Mouse (Mus musculus) lung, embryonic 16.5 days (tissue): ENCODE measurements at regions not wholly inside any gene's neighbourhood (a gene's known extent, or its start where the extent isn't known, plus 50 kb on each side); places are given as distances from the start of the nearest gene placed in this dataset.
A peak's percentile ranks its signal among the peaks of the same experiment; 100 is the strongest.

Experiments used
- ATAC-seq: fragments of 200-750 bp; cut with Nextera tagmentation; 2 replicates; pipeline ENCODE4 v1.8.0; 2017; ENCODE audit warnings: low read depth, mild to moderate bottlenecking, moderate library complexity
- H3K27ac ChIP-seq: fragments of 300-500 bp; sonication (generic); 2 replicates; pipeline ENCODE4 v1.5.1; 2014; ENCODE audit warnings: mild to moderate bottlenecking, control low read depth, low read length
- H3K27me3 ChIP-seq: fragments of 300-500 bp; sonication (generic); 2 replicates; pipeline ENCODE4 v1.6.1; 2014; ENCODE audit warnings: low read depth, low read length, mixed read lengths; ENCODE audit not compliant: control insufficient read depth, insufficient read depth
- H3K36me3 ChIP-seq: fragments of 300-500 bp; sonication (generic); 2 replicates; pipeline ENCODE4 v1.6.1; 2014; ENCODE audit warnings: low read length; ENCODE audit not compliant: control insufficient read depth, insufficient read depth
- H3K4me1 ChIP-seq: fragments of 300-500 bp; sonication (generic); replicated peaks from 2 replicates; pipeline ENCODE4 v1.6.1; 2014; ENCODE audit warnings: low read length, mixed read lengths; ENCODE audit not compliant: control insufficient read depth, insufficient read depth
- H3K4me2 ChIP-seq: fragments of 300-500 bp; sonication (generic); 2 replicates; pipeline ENCODE4 v1.6.1; 2014; ENCODE audit warnings: low read depth, low read length, control low read depth
- H3K4me3 ChIP-seq: fragments of 300-500 bp; sonication (generic); 2 replicates; pipeline ENCODE4 v1.5.1; 2014; ENCODE audit warnings: mild to moderate bottlenecking, low read length, control low read depth
- H3K9ac ChIP-seq: fragments of 300-500 bp; sonication (generic); 2 replicates; pipeline ENCODE4 v1.6.1; 2014; ENCODE audit warnings: low read length, control low read depth
- H3K9me3 ChIP-seq: fragments of 300-500 bp; sonication (generic); 2 replicates; pipeline ENCODE4 v1.6.1; 2016; ENCODE audit warnings: low read length; ENCODE audit not compliant: control insufficient read depth
- WGBS: fragments of 180-500 bp; shearing (Covaris S2); extraction: QIAGEN DNeasy Blood & Tissue Kit; methylation state at CpG from one replicate; pipeline ENCODE4 v1.1.7; 2014; 5-methylcytosine and 5-hydroxymethylcytosine counted together

- Histone ChIP-seq H3K4me3 (no peak overlapping the region), H3K9ac (no peak overlapping the region), H3K27ac (no peak overlapping the region), H3K4me1 (no peaks in the 10 kb centered on the region), H3K36me3 (no peaks in the 10 kb centered on the region), H3K4me2 (no peak overlapping the region), H3K9me3 (no peaks in the 10 kb centered on the region), H3K27me3 (no peaks in the 10 kb centered on the region)
- no peak for ATAC-seq
- WGBS: 32% methylated on average over 4 of the region's 4 CpGs
Measured at GRCm38 (mm10) chr6:7120136-7120535, 164.3 kb downstream of the Sdhaf3 start.

DNA sequence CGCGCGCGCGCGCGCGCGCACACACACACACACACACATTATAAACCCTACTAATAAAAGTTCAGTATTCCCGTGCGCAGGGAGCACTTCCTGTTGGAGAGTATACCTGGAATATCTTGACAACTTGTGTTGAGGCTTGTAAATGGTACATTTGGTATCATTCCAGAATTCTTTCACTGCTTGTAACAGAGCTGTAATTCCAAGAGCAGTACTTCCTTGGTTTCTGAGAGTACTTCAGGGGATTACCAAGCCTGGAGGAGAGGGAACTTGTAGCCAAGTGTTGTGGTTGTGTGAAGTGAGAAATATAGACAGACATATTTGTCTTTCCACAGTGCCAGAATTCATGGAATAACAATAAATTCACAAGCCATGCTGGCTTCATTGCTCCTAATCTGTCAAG lies 177.2 kb downstream of the Sdhaf3 start:
- no peak overlapping the region for H3K4me3 ChIP-seq
- no peak overlapping the region for H3K27ac ChIP-seq
- H3K4me2 ChIP-seq: no peak overlapping the region
- no peak overlapping the region for H3K9ac ChIP-seq
- no peak for ATAC-seq
- WGBS: 89% methylated on average over 10 of the region's 11 CpGs
- H3K36me3 ChIP-seq: no peaks in the 10 kb centered on the region
- no peaks in the 10 kb centered on the region for H3K27me3 ChIP-seq
- no peaks in the 10 kb centered on the region for H3K9me3 ChIP-seq
- no peaks in the 10 kb centered on the region for H3K4me1 ChIP-seq

GRCm38 (mm10) chr6:7134062-7134461 lies 178.3 kb downstream of the Sdhaf3 start:
- no peak overlapping the region for H3K9ac ChIP-seq
- no peaks in the 10 kb centered on the region for H3K36me3 ChIP-seq
- H3K27ac ChIP-seq: no peak overlapping the region
- no peak for ATAC-seq
- H3K9me3 ChIP-seq: no peaks in the 10 kb centered on the region
- WGBS: 75% methylated on average over 4 of the region's 4 CpGs
- H3K4me1 ChIP-seq: no peaks in the 10 kb centered on the region
- H3K4me2 ChIP-seq: no peak overlapping the region
- no peak overlapping the region for H3K4me3 ChIP-seq
- H3K27me3 ChIP-seq: no peaks in the 10 kb centered on the region

DNA sequence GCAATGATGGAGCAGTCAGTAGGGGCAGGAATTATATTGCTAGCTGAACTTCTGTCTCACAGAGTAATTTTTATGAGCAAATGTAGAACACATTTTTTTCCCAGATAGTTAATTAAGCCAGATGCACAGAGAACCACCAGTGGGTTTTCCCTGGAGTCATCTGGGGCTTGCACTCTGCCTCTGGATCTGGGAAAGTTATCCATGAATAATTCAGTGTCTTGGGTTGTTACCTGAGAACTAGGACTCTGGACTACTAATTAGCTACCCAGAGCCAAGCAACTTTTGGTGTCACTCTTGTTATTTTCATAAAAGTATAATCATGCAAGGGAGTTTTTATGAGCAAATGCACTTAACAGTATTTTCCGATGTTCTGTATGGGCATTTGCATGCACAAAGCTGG lies 179.1 kb downstream of the Sdhaf3 start:
- Histone ChIP-seq H3K27ac (no peak overlapping the region), H3K27me3 (no peaks in the 10 kb centered on the region), H3K4me3 (no peak overlapping the region), H3K4me1 (no peaks in the 10 kb centered on the region), H3K9ac (no peak overlapping the region), H3K9me3 (no peaks in the 10 kb centered on the region), H3K4me2 (no peak overlapping the region), H3K36me3 (no peaks in the 10 kb centered on the region)
- ATAC-seq: no peak
- WGBS: 88% methylated on average over 1 of the region's 1 CpGs

- Histone ChIP-seq H3K27ac (no peak overlapping the region), H3K4me1 (no peaks in the 10 kb centered on the region), H3K36me3 (no peaks in the 10 kb centered on the region), H3K9ac (no peak overlapping the region), H3K27me3 (no peaks in the 10 kb centered on the region), H3K4me2 (no peak overlapping the region), H3K9me3 (no peaks in the 10 kb centered on the region), H3K4me3 (no peak overlapping the region)
- WGBS: 75% methylated on average over 2 of the region's 2 CpGs
- ATAC-seq: no peak
Measured at GRCm38 (mm10) chr6:7181711-7182110, 225.9 kb downstream of the Sdhaf3 start.

DNA sequence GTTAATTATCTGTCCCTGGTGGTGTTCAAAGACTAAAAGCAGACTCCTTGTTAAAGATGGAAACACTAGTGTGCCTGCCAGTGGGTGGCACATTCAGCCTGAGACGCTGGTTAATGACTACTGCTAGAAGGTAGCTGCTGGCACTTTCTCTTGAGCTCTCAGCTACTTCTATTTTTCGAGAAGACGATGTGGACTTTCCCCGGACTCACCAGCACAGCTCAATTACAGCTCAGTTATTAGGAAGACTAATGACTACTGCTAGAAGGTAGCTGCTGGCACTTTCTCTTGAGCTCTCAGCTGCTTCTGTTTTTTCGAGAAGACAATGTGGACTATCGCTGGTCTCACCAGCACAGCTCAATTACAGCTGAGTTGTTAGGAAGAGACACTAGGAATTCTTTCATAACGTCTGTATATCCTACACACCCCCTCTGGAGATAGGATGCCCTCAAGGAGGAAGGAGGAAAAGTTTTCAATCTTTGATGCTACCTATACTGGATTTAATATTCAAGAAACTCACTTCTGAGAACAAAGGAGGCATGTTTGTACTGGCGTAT lies 243.3 kb downstream of the Sdhaf3 start:
- H3K4me3 ChIP-seq: no peak overlapping the region
- H3K9ac ChIP-seq: no peak overlapping the region
- no peaks in the 10 kb centered on the region for H3K36me3 ChIP-seq
- no peak for ATAC-seq
- H3K4me2 ChIP-seq: no peak overlapping the region
- H3K4me1 ChIP-seq: no peaks in the 10 kb centered on the region
- no peaks in the 10 kb centered on the region for H3K9me3 ChIP-seq
- no peak overlapping the region for H3K27ac ChIP-seq
- H3K27me3 ChIP-seq: no peaks in the 10 kb centered on the region
- 61% methylated on average over 8 of the region's 8 CpGs for WGBS

DNA sequence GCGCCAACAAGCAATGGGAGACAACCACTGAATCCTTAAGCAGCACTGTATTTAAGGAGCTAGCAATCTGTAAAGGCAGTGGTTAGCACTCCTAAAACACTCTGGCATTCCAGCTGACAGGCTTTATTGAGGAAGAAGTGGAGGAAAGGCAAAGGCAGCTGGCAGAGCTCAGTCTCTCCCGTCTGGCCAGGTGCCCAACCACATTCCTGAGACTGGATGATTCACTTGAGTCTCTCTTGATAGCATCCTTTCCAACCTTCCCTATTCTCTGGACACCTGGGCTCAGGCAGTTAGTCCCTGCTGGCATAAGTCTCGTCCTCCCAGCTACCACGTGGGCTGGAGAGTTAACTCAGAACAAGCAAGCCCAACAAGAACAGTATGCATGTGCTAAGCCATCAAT lies 260.1 kb downstream of the Sdhaf3 start:
- Histone ChIP-seq H3K4me2 (no peak overlapping the region), H3K36me3 (no peaks in the 10 kb centered on the region), H3K9ac (no peak overlapping the region), H3K27ac (no peak overlapping the region), H3K4me1 (no peaks in the 10 kb centered on the region), H3K27me3 (no peaks in the 10 kb centered on the region), H3K4me3 (no peak overlapping the region), H3K9me3 (no peaks in the 10 kb centered on the region)
- ATAC-seq: 0 out of 2 replicates have a peak, but pooled peaks have one; percentile 26
- WGBS: 35% methylated on average over 4 of the region's 4 CpGs

GRCm38 (mm10) chr6:7252286-7252685 lies 296.5 kb downstream of the Sdhaf3 start:
- Histone ChIP-seq H3K9me3 (no peaks in the 10 kb centered on the region), H3K4me3 (no peak overlapping the region), H3K27ac (no peak overlapping the region), H3K27me3 (no peaks in the 10 kb centered on the region), H3K9ac (no peak overlapping the region), H3K36me3 (no peaks in the 10 kb centered on the region), H3K4me2 (no peak overlapping the region), H3K4me1 (no peaks in the 10 kb centered on the region)
- WGBS: 34% methylated on average over 7 of the region's 7 CpGs
- no peak for ATAC-seq

- Histone ChIP-seq H3K27me3 (no peaks in the 10 kb centered on the region), H3K4me3 (no peak overlapping the region), H3K36me3 (no peaks in the 10 kb centered on the region), H3K4me2 (no peak overlapping the region), H3K4me1 (no peaks in the 10 kb centered on the region), H3K9ac (no peak overlapping the region), H3K27ac (no peak overlapping the region), H3K9me3 (no peaks in the 10 kb centered on the region)
- 28% methylated on average over 4 of the region's 4 CpGs for WGBS
- ATAC-seq: no peak
Measured at GRCm38 (mm10) chr6:7277431-7277830, 277.2 kb upstream of the Tac1 start.

DNA sequence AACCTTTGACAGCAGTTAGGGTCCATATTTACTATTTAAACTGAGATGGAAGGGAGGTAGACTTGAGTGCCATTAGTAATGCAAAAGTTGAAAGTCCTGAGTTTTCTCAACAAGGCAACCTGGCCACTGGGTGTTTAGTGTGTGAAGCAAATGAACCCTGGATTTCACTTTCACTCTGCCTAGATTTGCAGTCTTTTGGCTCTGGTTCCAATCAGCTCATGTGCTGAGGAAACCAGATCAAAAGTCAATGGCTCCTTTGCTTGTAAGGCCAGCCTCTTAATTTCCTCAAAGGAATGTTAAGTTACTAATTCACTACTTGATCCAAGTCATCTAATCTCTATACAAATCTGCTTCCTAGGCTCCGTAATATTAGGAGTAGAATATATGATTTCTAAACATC lies 247.7 kb upstream of the Tac1 start:
- ATAC-seq: no peak
- no peak overlapping the region for H3K9ac ChIP-seq
- no peaks in the 10 kb centered on the region for H3K27me3 ChIP-seq
- no peaks in the 10 kb centered on the region for H3K4me1 ChIP-seq
- no peaks in the 10 kb centered on the region for H3K9me3 ChIP-seq
- 69% methylated on average over 1 of the region's 1 CpGs for WGBS
- no peak overlapping the region for H3K27ac ChIP-seq
- no peaks in the 10 kb centered on the region for H3K36me3 ChIP-seq
- H3K4me2 ChIP-seq: no peak overlapping the region
- H3K4me3 ChIP-seq: no peak overlapping the region
